Mouse (Mus musculus) ES-Bruce4 (cell line): ENCODE data around the gene Lca5.

Source experiments
- CTCF ChIP-seq: IDR thresholded peaks from one replicate; pipeline ENCODE4 v1.8.1; 2011; ENCODE audit warnings: low read depth, low read length
- EP300 ChIP-seq: IDR thresholded peaks from 2 replicates; pipeline ENCODE4 v1.6.1; 2011; ENCODE audit warnings: low read depth, low read length; ENCODE audit not compliant: insufficient read depth
- POLR2A ChIP-seq: IDR thresholded peaks from one replicate; pipeline ENCODE4 v1.8.1; 2011; ENCODE audit warnings: low read length; ENCODE audit not compliant: insufficient read depth

GRCm38 (mm10) chr9:83405150-83405549 lies 35.8 kb downstream of the Lca5 start:
- TF ChIP-seq EP300, result no peak
- no peak for TF ChIP-seq POLR2A
- no peak for TF ChIP-seq CTCF
